Mouse (Mus musculus): ENCODE results near the gene Uhmk1.
A peak's percentile ranks its signal among the peaks of the same experiment; 100 is the strongest.

Uhmk1 gene

DNA sequence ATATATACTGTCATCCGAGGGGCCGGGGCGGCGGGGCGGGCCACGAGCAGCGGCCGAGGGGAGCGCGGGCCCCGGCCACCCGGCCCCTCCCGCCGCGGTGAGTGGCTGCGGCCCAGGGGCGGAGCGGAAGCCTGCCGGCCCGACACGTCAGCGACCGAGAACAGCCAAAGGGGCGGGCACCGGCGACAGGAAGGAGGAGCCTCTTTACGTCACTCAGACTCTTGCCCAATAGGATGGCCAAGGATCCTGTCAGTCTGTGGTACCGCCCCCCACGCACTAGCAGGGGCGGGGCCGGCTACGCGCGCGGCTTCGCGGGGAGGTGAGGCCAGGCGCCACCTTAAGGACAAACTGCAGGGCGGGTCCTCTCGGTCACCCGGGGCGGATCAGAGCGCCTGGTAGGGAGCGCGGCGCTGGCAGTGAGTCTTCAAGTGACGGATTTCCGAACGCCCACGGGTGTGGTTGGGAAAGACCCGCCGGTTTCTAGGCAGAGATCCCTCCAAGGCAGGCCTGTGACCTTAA lies 40.3 kb downstream of the Uhmk1 start, which contains the start of gene Uap1:
Gene Uap1 (minus strand): TSS at position 144 of the 519 bp plus-strand sequence.
- DNase-seq = peak; percentile 99

DNA sequence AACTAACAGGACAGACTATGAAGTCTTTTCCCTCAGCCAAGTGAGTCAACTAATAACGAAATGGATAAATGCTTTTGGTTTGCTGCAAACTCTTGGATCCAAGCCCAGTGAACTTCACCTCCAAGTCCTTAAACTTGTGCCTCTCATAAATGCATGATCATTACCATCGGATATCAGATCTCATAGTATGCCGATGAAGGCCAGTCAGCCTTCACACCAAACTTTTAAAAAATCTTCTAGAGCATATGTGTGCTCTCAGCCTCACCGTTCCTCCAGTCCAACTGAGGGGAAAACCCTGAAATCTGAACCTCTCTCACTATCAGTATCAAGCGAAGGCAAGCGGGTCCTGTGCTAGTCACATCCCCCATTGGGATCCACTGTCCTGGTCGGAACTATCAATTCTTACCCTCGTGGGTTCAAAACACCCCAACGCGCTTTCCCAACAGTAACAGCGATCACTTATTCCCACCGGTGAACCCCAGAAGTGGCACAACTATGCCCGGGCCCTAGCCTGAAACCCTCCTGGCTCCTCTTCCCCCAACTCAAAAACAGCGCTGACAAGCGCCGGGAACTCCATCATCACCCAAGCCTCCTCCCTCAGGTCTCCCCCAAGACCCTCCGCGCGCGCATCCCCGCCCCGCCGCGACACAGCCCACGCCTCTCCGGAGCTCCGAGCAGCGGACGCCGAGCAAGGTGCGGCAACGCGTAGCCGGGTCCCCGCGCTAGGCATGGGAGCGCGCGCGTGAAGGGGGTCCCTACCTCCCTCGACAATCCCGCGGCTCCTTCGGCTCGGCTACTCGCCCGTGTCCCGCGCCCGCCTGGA lies 41.0 kb downstream of the Uhmk1 start:
- DNase-seq = peak in 1 of 2 experiments; percentile 36

DNA sequence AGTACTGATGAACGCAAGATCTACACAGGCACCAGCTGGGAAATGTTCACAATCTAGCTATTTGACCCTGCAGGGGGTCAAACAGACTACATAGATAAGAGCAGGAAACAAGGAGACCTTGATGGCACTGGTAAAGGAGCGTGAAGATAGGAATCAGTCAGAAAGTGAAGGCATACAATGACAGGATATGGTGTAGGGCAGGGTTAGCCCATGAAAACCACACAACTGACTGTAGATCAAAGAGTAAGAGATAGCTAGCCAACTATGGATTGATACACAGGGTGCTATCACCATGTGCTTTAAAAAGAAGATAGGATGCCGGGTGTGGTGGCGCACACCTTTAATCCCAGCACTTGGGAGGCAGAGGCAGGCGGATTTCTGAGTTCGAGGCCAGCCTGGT lies 47.4 kb downstream of the Uhmk1 start:
- no peak for DNase-seq

- no peak for DNase-seq
Observed at GRCm38 (mm10) chr1:170164913-170165312, 50.3 kb downstream of the Uhmk1 start.

GRCm38 (mm10) chr1:170164053-170164614 lies 51.1 kb downstream of the Uhmk1 start:
- no peak for DNase-seq

GRCm38 (mm10) chr1:170163398-170163943 lies 51.7 kb downstream of the Uhmk1 start:
- DNase-seq = peak in 1 of 2 experiments; percentile 63

DNA sequence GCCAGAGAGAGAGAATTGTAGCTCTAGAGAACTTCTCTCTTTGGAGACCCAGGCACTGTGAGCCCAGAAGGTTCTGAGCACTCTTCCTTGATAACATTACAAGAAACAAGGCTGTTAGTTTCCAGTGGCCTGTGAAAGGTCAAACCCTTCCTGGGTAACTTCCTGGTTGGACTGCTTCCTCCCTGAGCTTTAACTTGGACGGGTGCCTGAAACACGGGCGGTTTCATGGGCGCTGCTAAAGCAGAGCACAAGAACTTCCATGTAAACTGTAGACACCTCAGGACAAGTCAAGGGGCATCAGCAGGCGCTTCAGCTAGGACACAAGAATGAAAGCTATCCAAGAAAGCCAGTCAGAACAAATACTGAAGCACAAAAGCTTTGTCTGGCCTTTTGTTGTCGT lies 53.3 kb downstream of the Uhmk1 start:
- DNase-seq = peak; percentile 76 to 83

GRCm38 (mm10) chr1:170160397-170160938 lies 54.7 kb downstream of the Uhmk1 start:
- no peak for DNase-seq

GRCm38 (mm10) chr1:170159707-170160106 lies 55.5 kb downstream of the Uhmk1 start:
- no peak for DNase-seq

DNA sequence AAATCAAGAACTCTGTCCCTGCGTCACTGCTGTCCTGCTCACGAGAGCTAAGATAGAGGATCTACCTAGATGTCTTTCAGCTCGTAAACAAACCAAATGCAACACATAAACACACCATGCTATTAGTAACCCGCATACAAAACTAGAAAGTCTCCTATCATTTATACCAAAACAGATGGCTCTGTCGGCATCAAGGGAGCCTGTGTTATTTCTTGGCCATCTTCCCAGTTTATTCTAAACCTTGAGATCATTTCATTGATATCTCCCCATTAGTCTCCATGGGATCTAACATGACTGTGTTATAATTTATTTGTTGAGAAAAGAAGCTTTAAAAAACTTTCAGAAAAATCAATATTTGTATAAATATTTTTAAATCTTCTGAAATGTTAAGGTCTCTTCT lies 59.4 kb downstream of the Uhmk1 start:
- DNase-seq = no peak

DNA sequence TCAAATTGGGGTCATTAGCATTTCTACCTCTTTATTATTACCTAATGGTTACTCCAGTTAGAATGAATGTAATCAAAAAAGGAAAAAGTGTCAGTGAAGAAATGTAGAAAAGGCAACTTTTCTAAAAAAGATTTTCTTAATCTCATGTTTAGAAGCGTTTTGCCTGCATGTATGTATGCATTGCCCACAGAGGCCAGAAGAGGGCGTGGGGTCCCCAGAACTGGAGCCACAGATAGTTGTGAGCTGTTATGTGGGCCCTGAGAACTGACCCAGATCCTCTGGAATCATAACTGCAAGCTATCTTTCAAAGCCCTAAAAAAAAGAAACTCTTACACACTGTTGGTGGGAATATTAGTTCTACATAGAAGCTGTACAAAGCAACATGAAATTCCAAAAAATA lies 59.9 kb downstream of the Uhmk1 start:
- no peak for DNase-seq

GRCm38 (mm10) chr1:170153986-170154385 lies 61.2 kb downstream of the Uhmk1 start:
- no peak for DNase-seq

- no peak for DNase-seq
Observed at GRCm38 (mm10) chr1:170152552-170152951, 62.6 kb downstream of the Uhmk1 start.

DNA sequence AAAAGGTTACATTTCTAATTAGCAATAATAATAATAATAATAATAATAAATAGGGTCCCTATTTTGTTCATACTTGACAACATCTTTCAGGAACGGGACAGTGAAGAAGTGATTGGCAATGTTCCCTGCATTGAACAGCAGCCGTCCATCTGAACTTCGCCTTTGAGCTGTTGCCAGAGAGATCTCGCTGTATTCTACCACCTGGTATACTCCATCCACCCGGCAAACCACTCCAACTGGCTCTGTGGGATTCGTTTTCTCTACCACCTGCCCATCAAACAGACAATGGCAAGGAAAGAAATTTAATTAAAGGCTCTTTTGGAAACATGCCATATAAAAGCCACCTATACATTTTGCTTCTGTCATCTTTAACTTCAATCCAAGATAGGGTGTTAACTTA lies 64.3 kb downstream of the Uhmk1 start:
- no peak for DNase-seq

- no peak for DNase-seq
Observed at GRCm38 (mm10) chr1:170149756-170150155, 65.4 kb downstream of the Uhmk1 start.

- no peak for DNase-seq
Observed at GRCm38 (mm10) chr1:170148536-170148935, 66.7 kb downstream of the Uhmk1 start.

DNA sequence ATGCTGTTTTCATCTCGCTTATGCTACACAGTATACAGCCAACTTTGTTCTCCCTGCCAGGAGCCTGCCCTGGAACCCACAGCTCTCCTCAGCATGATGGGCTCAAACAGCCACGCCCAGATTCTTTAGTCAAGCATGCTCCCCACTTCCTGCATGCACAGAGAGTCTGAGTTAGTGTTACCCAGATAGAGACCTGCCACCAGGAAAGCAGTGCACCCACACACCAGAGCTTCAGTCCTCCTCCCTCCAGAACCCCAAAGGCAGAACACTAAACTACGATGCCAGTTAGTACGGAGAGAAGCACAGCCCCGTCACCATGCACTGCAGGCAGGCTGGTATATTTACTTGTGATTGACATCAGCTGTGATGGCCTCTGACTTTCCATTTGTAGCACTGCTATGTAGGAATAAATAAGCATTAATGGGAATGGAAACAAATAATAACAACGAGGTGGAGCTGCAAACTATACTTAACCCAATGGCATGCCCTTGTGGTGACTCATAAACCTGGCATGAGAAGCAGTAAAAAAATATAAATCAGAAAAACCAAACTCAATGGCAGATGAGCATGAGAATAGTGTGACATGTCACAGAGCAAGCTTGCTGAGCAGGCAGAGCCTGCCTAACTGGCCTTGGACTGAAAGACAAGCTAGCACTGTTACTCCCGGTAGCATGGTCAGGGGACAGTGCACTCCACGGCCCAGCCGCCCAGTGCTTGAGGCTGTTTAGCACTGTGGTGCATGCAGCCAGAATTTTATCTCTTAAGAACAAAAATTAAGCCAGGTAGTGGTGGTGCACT lies 67.3 kb downstream of the Uhmk1 start:
- peak; percentile 17 to 38 for DNase-seq

- DNase-seq = no peak
Observed at GRCm38 (mm10) chr1:170145606-170146005, 69.6 kb downstream of the Uhmk1 start.

All from lung, adult 18-20 months (tissue).